Mouse (Mus musculus) CD4-positive, CD25-positive, alpha-beta regulatory T cell, adult 9 weeks (primary cell): ENCODE results near the gene Zfp618. TPM values are rescaled to one million over a fixed set of nuclear protein-coding genes. Genes with fewer than 3 reads are reported as not detected.

Source experiments
- polyA plus RNA-seq: library from polyadenylated mRNA; unstranded; fragments of 100-300 nt; shearing (Covaris generic); gene quantifications from one replicate; pipeline ENCODE4 v1.2.1, GENCODE M21; 2017

Gene Zfp618
- polyA plus RNA-seq: 0.19 TPM

DNA sequence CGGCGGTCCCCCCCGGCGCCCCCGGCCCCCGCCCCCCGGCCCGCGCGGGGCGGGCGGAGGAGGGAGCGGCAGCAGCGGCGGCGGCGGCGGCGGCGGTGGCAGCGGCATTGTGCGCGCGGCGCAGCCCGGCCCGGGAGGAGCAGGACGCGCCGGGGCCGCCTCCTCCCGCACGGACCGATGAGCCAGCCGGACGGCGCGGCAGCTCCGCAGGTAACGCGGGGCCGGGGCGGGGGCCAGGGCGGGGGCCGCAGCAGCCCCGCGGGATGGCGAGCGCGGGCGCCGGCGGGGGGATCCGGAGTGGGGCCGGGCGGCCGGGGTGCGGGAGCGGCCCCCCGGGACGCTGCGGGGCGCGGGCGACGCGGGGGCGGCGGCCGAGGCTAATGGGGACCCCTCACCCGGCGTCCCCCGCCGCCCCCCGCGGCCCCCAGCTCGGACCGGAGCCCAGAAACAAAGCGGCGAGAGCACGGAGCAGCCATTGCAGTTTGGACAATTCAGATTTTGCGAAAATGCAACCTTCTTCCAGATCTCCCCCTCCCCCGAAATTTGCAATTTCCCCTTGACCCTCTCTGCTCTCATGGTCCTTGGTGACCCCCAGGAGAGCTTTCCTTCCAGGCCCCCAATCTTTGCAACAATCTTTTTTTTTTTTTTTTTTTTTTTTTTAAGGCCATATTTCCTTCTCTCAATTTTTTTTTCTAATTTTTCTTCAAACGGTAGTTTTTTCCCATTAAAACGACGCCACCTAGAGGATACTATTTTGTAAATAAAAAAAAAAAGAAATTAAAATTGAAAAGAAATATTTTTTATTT, at the start of gene Zfp618:
TSS of gene Zfp618 (plus strand) at position 77 of the 806 bp plus-strand sequence.

DNA sequence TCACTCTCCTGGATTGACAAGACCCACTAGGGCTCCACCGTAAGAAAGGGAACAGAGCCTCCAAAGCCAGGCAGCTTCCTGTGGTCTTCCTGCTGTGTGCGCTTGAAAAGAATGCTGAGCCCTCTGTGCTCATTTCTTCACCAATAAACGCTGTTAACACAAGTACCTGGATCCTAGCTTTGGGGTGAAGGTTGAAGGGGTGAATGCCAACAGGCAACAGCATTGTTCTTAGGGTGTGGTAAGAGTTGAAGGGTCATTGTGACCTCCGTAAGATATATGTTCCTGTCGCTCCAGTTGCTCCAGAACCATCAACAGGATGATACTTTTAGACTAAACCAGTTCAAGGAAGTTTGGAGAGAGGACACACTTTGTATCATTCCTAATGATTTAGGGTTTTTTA, 189.3 kb downstream of the Zfp618 start, which contains the start of gene Ambp:
TSS of gene Ambp (minus strand) at position 101 of the 400 bp plus-strand sequence.

DNA sequence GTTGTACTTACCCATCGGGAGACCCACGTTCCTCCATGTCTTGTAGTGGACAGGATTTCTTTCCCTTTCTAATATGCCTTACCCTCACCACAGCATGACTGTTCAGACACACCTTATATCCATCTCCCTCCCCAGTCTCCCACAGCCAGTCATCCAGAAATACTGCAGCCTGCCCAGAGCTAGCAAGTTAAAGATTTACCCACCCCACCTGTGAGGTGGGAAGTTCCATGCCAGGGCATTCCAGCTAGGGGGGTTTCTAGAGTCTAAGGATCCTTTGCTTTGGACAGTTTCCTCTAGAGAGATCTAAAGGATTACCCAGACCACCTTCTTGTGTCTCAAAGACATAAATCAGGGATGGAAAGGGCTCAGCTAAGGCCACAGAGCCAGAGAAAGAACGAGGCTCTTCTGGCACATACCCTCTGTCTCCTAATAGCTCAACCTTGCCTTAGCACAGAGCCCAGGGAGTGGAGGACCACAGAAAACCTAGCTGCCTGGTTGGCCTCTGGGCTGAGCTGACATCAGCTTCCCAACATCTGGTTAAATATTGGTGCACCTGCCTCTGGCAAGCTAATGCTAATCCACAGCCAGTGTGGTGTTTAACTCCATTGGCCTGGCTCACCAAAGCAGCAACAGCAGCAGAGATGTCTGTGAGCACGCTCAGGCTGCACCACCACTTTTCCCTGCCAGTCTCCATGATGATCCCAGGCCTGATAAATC, 206.8 kb downstream of the Zfp618 start, which contains the start of gene Kif12:
TSS of gene Kif12 (minus strand) at position 163 of the 717 bp plus-strand sequence.

Other genes starting within 250 kb of the Zfp618 start
- gene Ambp, start 189.2 kb downstream of the Zfp618 start, polyA plus RNA-seq: not detected
- gene Kif12, start 206.6 kb downstream of the Zfp618 start, polyA plus RNA-seq: not detected
- gene Col27a1, start 248.4 kb downstream of the Zfp618 start, polyA plus RNA-seq: 0.66 TPM